Mouse (Mus musculus) lung, postnatal 0 days (tissue): ENCODE measurements around the gene Ccnk.

ENCODE experiments used
- CTCF ChIP-seq: IDR thresholded peaks from 2 replicates; pipeline ENCODE4 v1.5.1; 2016; ENCODE audit warnings: antibody characterized with exemption, mild to moderate bottlenecking
- EP300 ChIP-seq: IDR thresholded peaks from 2 replicates; pipeline ENCODE4 v1.6.1; 2016; ENCODE audit warnings: antibody characterized with exemption, mild to moderate bottlenecking, control low read depth

DNA sequence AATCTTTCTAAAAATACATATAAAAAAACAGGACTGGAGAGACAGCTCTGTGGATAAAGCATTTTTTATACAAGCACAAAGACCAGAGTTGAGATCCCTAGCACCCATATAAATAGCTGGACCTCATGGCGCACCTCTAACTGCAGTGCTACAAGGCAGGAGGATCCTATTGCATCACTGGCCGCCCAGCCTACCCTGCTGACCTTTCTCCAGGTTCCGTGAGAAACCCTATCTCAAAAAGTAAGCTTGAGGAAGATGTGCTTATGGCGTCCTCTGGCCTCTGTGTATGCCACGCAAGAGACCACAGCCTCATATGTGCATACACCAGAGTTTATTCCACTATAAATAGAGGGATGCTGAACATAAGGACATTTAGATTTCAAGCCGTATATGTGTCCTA is 2.3 kb downstream of the Ccnk start:
- no peak for TF ChIP-seq CTCF
- TF ChIP-seq EP300, result no peak
